Mouse (Mus musculus) liver, embryonic 14.5 days (tissue): ENCODE measurements around the gene Sult3a2. TPM values are rescaled to one million over a fixed set of nuclear protein-coding genes. Genes with fewer than 3 reads are reported as not detected.
"Not testable (repeated sequence)": the region's sequence is repeated elsewhere in the genome, so short reads cannot be mapped to it uniquely, and the experiment has no call there.

ENCODE experiments used
- ATAC-seq: fragments of 200-750 bp; cut with Nextera tagmentation; 2 replicates; pipeline ENCODE4 v1.8.0; 2017; ENCODE audit warnings: moderate number of reproducible peaks, mild to moderate bottlenecking, moderate library complexity; ENCODE audit not compliant: insufficient read depth
- DNase-seq, 3 experiments: peaks; one replicate each; pipeline ENCODE4 v3.0.0-alpha.2; 2012 to 2013; ENCODE audit warnings: low read depth in 3 of 3, low spot score in 3 of 3
- H3K27ac ChIP-seq: fragments of 300-500 bp; sonication (generic); 2 replicates; pipeline ENCODE4 v1.5.1; 2014; ENCODE audit warnings: moderate library complexity, mild to moderate bottlenecking, control low read depth, inconsistent platforms
- H3K27me3 ChIP-seq: fragments of 300-500 bp; sonication (generic); 2 replicates; pipeline ENCODE4 v1.6.1; 2014; ENCODE audit warnings: mild to moderate bottlenecking, low read length, moderate library complexity; ENCODE audit not compliant: control insufficient read depth, insufficient read depth
- H3K36me3 ChIP-seq: fragments of 300-500 bp; sonication (generic); replicated peaks from 2 replicates; pipeline ENCODE4 v1.6.1; 2014; ENCODE audit warnings: low read depth; ENCODE audit not compliant: control insufficient read depth, insufficient read depth
- H3K4me1 ChIP-seq, 2 experiments: fragments of 200-500 bp in 1 of 2; fragments of 300-500 bp in 1 of 2; sonication (generic) in 1 of 2; replicated peaks; 2 replicates each; pipeline ENCODE4 v1.6.1; 2012 to 2014; ENCODE audit warnings: antibody characterized with exemption in 1 of 2, inconsistent platforms in 1 of 2, low read length in 1 of 2; ENCODE audit not compliant: control insufficient read depth in 2 of 2, insufficient read depth in 2 of 2
- H3K4me2 ChIP-seq: fragments of 300-500 bp; sonication (generic); 2 replicates; pipeline ENCODE4 v1.6.1; 2014; ENCODE audit warnings: low read depth, mild to moderate bottlenecking, control low read depth, moderate library complexity
- H3K4me3 ChIP-seq, 2 experiments: fragments of 200-500 bp in 1 of 2; fragments of 300-500 bp in 1 of 2; sonication (generic) in 1 of 2; 2 replicates each; pipeline ENCODE4 v1.5.1; 2012 to 2014; ENCODE audit warnings: low read depth in 2 of 2, low read length in 2 of 2, mild to moderate bottlenecking in 2 of 2, control low read depth in 1 of 2, inconsistent platforms in 1 of 2, moderate library complexity in 1 of 2; ENCODE audit not compliant: insufficient read depth in 1 of 2
- H3K9ac ChIP-seq: fragments of 300-500 bp; sonication (generic); replicated peaks from 2 replicates; pipeline ENCODE4 v1.6.1; 2014; ENCODE audit warnings: mild to moderate bottlenecking, control low read depth, moderate library complexity
- H3K9me3 ChIP-seq: fragments of 300-500 bp; sonication (generic); 2 replicates; pipeline ENCODE4 v1.6.1; 2016; ENCODE audit warnings: low read length, mixed read lengths; ENCODE audit not compliant: control insufficient read depth
- CTCF ChIP-seq: IDR thresholded peaks from 2 replicates; pipeline ENCODE4 v1.5.1; 2016; ENCODE audit warnings: antibody characterized with exemption, low read depth, control low read depth
- EP300 ChIP-seq: IDR thresholded peaks from 2 replicates; pipeline ENCODE4 v1.6.1; 2016; ENCODE audit warnings: antibody characterized with exemption, low read depth
- WGBS: fragments of 180-500 bp; shearing (Covaris S2); extraction: QIAGEN DNeasy Blood & Tissue Kit; methylation state at CpG from one replicate; pipeline ENCODE4 v1.1.7; 2014; ENCODE audit not compliant: insufficient replicate concordance; 5-methylcytosine and 5-hydroxymethylcytosine counted together
- polyA plus RNA-seq, 2 experiments: library from polyadenylated mRNA; depleted of rRNA in 1 of 2; stranded (reverse) in 1 of 2; unstranded in 1 of 2; fragments of >200 nt; fragmentation: Nextera tagmentation in 1 of 2; extraction: Ambion mirVana in 1 of 2; gene quantifications; 2 replicates each; pipeline versions ENCODE4 v1.2.1 to v1.2.3; 2012 to 2014

Gene Sult3a2
- polyA plus RNA-seq, 2 experiments: not detected

DNA sequence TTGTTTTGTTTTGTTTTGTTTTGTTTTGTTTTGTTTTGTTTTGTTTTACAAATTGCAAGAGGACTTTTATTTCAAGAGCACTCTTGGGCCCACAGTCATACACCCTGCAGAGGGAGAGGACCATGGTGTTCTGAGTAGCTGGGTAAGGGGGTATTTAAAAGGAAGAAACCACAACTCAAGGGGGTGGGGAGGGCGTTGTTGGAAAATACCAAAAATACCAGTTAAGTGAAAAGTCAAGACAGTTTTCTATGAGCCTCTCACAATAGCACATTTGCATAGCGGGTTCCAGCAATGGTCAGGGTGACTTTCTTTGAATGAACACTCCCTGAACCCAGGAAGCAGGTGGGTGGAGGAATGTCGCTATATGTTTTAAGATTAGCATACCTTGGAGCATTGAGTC is 5.7 kb upstream of the Sult3a2 start:
- H3K4me2 ChIP-seq, H3K27ac ChIP-seq, DNase-seq, H3K27me3 ChIP-seq, H3K36me3 ChIP-seq, H3K4me3 ChIP-seq, H3K9ac ChIP-seq, H3K9me3 ChIP-seq, H3K4me1 ChIP-seq, ATAC-seq: not testable (repeated sequence)
- WGBS: 52% methylated on average over 3 of the region's 3 CpGs

DNA sequence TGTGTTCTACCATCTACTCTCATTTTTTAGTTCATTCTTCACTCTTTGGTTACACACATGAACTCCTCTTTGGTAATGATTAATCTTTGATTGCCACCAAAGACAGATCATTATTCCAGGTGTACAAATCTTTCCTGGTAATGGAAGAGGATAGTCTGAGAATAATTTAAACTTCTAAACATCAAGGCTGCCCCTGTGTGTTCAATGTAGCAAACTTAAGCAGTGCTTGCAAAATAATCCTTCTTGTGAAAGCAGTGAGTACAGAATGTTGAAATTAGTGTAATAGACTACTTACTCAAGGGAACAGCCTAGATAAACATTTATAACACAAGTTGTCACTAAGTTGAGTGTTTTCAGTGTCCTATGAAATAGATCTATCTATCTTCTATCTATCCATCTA is 1.0 kb upstream of the Sult3a2 start:
- DNase-seq: no peak
- Histone ChIP-seq H3K4me3 (no peak overlapping the region), H3K27me3 (no peaks in the 10 kb centered on the region), H3K36me3 (no peaks in the 10 kb centered on the region), H3K9me3 (no peaks in the 10 kb centered on the region), H3K4me2 (no peak overlapping the region), H3K9ac (no peak overlapping the region), H3K27ac (no peak overlapping the region), H3K4me1 (no peaks in the 10 kb centered on the region)
- ATAC-seq: no peak
- TF ChIP-seq CTCF (no peak), EP300 (no peak)

DNA sequence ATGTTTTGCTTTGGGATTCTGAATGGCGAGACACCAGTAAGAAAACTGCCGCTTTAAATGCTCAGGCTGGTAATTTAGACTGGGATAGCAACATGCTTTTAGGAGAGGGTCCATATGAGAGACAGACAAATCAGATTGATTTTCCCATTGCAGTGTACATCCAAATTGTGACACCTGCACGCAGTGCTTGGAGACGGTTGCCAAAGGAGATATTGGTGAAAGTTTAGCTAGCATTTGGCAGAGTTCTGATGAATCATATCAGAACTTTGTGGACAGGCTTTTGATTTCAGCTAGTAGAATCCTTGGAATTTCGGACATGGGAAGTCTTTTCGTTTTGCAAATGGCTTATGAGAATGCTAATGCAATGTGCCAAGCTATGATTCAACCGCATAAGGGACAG is 51.3 kb downstream of the Sult3a2 start:
- not testable (repeated sequence) for H3K4me2 ChIP-seq, H3K9me3 ChIP-seq, H3K27ac ChIP-seq, H3K9ac ChIP-seq, H3K36me3 ChIP-seq, H3K4me1 ChIP-seq, H3K4me3 ChIP-seq, ATAC-seq, H3K27me3 ChIP-seq, DNase-seq
- 73% methylated on average over 7 of the region's 7 CpGs for whole genome bisulfite sequencing

DNA sequence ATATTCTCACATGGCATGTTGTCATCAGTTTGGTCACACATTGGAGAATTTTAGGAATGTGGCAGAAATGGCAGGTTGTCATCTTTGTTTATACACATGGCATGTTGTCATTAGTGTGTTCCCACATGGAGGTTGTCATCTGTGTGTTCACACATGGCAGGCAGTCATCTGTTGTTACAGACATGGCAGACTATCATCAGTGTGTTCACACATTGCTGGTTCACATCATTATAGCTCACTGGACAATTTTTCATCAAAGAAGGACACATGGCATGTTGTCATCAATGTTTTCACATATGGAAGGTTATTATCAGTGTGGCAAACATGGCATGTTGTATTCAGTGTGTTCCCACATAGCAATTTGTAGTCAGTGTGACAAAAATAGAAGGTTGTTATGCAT is 53.3 kb downstream of the Sult3a2 start:
- no peak overlapping the region for H3K27ac ChIP-seq
- no peak for DNase-seq
- H3K4me1 ChIP-seq: no peaks in the 10 kb centered on the region
- no peaks in the 10 kb centered on the region for H3K27me3 ChIP-seq
- H3K9me3 ChIP-seq: no peaks in the 10 kb centered on the region
- no peaks in the 10 kb centered on the region for H3K36me3 ChIP-seq
- H3K4me2 ChIP-seq: no peak overlapping the region
- H3K9ac ChIP-seq: no peak overlapping the region
- no peak for ATAC-seq
- no peak overlapping the region for H3K4me3 ChIP-seq
- TF ChIP-seq EP300 (no peak), CTCF (no peak)

DNA sequence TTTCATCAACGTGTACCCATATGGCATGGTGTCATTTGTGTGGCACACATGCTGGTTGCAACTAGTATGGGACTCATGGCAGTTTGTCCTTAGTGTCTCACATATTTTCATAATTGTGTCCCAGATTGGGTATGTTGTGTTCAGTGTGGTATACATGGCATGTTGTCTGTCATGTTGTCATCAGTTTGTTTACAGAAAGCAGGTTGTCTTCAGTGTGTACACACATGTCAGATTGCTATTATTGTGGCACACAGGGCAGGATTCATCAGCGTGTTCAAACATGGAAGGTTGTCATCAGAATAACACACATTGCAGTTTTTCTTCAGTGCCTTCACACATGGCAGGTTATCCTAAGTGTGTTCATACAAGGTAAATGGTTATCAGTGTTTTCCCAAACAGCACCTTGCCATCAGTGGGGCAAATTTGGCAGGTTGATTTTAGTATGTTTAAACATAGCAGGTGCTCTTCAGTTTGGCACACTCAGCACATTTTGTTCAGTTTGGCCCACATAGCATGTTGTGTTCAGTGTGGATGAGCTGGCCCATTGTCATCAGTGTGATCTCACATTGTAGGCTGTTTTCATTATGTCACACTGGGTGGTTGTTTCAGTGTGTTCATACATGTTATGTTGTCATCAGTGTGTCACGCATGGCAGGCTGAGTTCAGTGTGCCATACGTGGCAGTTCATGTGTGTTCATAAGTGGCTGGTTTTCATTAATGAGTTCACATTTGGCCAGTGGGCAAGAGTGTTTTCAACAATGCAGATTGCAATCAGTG is 53.9 kb downstream of the Sult3a2 start:
- H3K9me3 ChIP-seq: no peaks in the 10 kb centered on the region
- H3K4me2 ChIP-seq: no peak overlapping the region
- no peak for DNase-seq
- H3K4me3 ChIP-seq: no peak overlapping the region
- no peaks in the 10 kb centered on the region for H3K36me3 ChIP-seq
- H3K27me3 ChIP-seq: no peaks in the 10 kb centered on the region
- ATAC-seq: no peak
- TF ChIP-seq CTCF (no peak), EP300 (no peak)
- H3K9ac ChIP-seq: no peak overlapping the region
- H3K4me1 ChIP-seq: no peaks in the 10 kb centered on the region
- WGBS: 63% methylated on average over 4 of the region's 4 CpGs
- no peak overlapping the region for H3K27ac ChIP-seq
